Mouse (Mus musculus) gastrocnemius, postnatal 25 days (tissue): Measurements from ENCODE around the gene Agpat4. TPM values are rescaled to one million over a fixed set of nuclear protein-coding genes. Genes with fewer than 3 reads are reported as not detected.

Experiments
- DNase-seq: peaks from one replicate; pipeline ENCODE4 v3.0.0; 2022
- total RNA-seq, 2 experiments: library from RNA; stranded (reverse); gene quantifications; 1 replicate in 1 of 2; 2 replicates in 1 of 2; pipeline ENCODE4 v1.2.3; 2021

Agpat4 gene
- total RNA-seq, 2 experiments from 2014 or later = 2.3 to 2.7 TPM

GRCm38 (mm10) chr17:12228471-12228870 lies 110.0 kb downstream of the Agpat4 start:
- no peak for DNase-seq

GRCm38 (mm10) chr17:12229756-12230155 lies 111.3 kb downstream of the Agpat4 start:
- no peak for DNase-seq

- no peak for DNase-seq
Observed at GRCm38 (mm10) chr17:12230167-12230566, 111.7 kb downstream of the Agpat4 start.

- DNase-seq = no peak
Observed at GRCm38 (mm10) chr17:12231087-12231486, 112.6 kb downstream of the Agpat4 start.

DNA sequence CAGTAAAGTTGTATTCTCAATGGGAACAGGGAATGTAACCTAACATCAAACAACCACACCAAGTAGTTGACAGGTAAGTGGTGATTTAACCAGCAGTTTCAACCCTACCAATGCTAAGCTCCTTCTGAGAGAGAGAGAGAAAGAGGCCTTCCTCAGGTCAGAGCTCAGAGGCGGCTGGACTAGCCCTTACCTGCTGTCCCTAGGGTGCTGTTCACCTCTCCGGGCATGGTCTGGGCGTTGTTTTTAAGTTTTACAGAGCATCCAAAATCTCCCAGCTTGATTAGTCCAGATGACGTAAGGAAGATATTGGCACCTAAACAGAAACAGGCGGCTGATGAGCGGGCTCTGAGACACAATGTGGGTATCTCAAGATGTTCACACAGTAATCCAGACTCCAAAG lies 114.2 kb downstream of the Agpat4 start:
- no peak for DNase-seq

GRCm38 (mm10) chr17:12240701-12241100 lies 122.2 kb downstream of the Agpat4 start:
- DNase-seq = no peak

DNA sequence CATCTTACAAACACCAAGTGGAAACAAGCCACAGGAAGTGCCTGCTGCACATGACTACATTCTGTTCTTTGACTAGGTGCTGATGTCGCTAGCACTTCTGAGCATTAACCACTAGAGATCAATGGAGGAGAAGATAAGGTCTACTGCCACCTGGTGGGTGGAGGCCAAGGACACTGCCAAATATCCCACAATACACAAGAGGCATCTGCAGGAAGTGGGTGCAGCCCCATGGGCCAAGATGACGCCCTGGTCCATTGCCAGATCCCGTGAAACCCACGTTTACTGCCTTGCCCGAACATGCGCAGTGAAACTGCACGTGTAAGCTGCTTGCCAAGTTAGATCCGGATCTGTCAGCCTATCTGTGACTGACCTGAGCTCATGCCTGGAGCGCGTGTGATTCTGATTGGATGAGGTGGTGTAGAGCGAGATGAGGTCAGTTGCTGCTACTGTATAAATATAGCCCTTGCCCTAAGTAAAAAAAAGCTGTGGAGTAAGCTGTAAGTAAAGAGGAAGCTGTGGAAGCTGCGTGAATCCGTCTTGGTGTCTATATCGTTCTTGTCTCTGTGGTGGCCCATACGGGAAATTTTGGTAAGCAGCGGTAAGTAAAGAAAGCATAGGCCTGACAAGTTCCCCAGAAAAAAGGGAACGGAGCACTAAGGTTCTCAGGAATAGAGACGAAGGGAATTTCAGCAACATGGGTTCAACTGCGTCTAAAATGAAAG lies 131.4 kb downstream of the Agpat4 start:
- no peak for DNase-seq

GRCm38 (mm10) chr17:12250581-12250980 lies 132.1 kb downstream of the Agpat4 start:
- DNase-seq = no peak

GRCm38 (mm10) chr17:12256142-12256541 lies 137.6 kb downstream of the Agpat4 start:
- DNase-seq = no peak

DNA sequence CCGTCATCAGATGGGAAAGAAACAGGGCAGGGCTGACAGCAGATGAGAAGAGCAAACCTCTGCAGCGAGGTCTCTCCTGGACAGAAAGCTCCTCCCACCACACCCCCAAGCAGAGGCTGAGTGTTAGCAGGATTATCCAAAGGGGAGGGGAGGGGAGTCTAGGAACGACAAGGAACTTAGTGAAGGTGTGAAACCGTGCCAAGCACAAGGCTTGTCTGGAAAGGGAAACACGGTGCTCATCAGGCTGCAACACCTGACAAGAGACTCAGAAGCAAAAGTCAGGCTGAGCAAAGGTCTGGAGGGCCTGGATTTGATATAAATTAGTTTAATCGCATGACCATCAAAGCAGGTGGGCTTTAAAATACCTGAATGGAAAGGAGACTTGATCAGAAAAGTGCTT lies 140.0 kb downstream of the Agpat4 start:
- DNase-seq = no peak

DNA sequence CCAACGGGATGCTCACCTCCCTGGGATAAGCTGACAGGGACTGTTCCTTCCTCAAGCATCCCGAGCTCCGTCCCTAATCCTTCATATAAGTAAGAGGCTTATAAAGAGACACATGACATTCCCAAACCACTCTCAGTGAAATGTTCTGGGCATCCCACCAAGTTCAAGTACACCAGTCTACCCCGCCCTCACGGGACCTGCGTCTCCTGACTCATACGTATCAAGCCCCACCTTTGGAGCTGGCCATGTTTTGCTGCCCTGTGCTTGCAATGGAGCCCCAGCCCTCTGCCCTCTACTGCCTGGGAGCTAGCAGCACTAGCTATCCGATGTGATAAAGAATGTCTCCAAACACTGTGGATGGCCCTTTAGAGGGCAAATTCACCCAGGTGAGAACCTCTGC lies 141.5 kb downstream of the Agpat4 start:
- no peak for DNase-seq

GRCm38 (mm10) chr17:12261376-12261775 lies 142.9 kb downstream of the Agpat4 start:
- no peak for DNase-seq

DNA sequence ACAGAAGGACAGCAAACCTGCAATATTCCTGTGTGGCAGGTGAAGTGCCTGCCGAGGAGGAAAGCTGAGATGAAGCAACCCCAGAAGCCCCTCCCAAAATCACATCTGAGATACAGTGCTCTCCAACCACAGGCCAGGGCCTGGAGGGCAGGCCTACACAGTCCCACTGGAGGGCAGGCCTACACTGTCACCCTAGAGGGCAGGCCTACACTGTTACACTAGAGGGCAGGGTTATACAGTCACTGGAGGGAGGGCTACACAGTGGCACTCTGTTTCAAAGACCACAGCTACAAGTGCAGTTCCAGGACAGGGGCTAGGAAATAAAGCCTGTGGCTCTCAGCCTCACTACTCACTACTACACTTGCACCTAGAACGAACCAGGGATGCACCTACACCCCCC lies 143.4 kb downstream of the Agpat4 start:
- DNase-seq = no peak

DNA sequence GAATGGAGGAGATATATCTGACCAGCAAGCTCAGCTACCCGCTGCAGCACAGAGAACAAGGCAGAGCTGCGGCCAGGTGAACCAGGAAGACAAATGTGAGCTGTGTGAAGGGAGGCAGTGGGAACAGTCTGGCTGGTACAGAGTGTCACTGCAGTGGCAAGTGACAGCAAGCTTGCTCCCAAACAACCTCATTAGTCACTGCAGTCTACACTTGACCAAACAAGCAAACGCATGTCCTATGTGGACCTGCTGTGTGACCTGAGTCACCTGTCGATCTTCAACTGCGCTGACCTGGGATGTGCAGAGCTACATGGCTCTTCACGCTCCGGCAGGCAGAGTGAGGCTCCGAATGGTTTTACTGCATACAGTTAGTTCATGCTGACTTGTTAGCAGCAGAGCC lies 144.3 kb downstream of the Agpat4 start:
- DNase-seq = no peak

GRCm38 (mm10) chr17:12263787-12264186 lies 145.3 kb downstream of the Agpat4 start:
- DNase-seq = no peak

DNA sequence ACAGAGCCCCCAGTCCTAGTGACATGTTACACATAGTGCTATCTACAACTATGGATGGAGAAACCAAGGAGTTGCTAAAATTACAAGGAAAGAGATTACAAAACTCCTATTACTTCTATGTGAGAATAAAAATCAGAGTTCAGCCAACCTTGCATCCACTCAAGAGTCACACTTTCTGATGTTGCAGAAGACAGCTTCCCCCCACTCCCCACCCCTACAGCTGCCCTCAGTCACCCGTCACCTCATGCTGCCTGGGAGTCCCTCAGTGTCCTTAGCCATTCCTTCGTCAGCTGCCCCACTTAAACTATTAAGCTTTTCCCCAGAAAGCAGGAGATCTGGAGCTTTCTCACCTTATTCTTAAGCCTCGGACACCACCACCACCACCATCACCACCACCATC lies 145.8 kb downstream of the Agpat4 start:
- no peak for DNase-seq

DNA sequence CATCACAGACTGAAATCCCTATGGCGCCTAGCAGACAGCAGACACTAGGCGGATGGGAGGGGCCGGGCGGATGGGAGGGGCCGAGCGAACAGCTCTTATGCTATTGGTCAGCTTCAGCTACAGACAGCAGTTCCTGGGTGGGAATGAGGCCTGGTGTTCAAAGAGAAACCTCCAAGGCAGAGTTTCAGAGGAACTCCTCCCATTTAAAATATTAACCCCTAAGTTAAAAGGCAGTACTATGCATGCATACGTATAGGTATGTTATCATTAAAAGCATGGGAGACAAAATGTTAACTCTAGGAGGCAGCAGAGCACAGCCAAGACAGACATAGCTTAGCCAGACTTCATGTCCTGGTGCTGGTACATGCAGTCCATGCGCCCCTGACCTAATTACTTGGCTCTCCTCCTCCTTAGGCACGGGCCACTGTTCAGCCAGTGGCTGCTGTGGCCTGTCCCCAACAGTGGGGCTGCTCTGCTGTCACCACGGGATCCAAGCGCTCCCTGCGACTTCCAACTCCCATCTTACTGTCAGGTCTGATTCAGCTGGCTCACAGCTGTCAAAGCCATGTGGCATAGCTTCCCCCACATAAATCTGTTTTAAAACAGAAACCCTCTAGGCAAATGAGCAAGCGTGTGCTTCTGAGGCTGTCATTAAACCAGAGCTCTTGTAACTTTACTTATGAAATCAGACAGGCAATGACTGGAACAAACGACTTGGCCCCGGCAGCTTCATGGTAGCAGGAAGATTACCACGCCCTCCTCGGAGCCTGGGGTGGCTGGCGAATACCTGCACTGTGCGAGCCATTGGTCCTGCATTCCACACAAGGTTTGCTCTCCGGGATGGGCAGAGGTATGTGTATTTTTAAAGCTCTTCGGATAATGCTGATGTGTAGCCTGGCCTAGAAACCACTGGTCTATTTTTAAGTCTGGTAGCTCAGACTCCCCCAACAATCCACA lies 147.7 kb downstream of the Agpat4 start:
- DNase-seq = peak; percentile 61

- DNase-seq = no peak
Observed at GRCm38 (mm10) chr17:12268091-12268490, 149.6 kb downstream of the Agpat4 start.

- peak; percentile 48 for DNase-seq
Observed at GRCm38 (mm10) chr17:12268538-12268937, 150.0 kb downstream of the Agpat4 start.
